Mouse (Mus musculus) liver, adult 2 months (tissue): ENCODE results near the gene Rpl27a. TPM values are rescaled to one million over a fixed set of nuclear protein-coding genes. Genes with fewer than 3 reads are reported as not detected.

Experiments used
- DNase-seq: peaks from one replicate; pipeline ENCODE4 v3.0.0-alpha.2; 2011; ENCODE audit warnings: low read depth, low spot score; ENCODE audit errors: extremely low read depth
- H3K27ac ChIP-seq: fragments of 200-500 bp; replicated peaks from 2 replicates; pipeline ENCODE4 v1.5.1; 2012; ENCODE audit warnings: low read depth, mild to moderate bottlenecking, control low read depth, inconsistent platforms, low read length; ENCODE audit not compliant: insufficient read depth
- H3K27me3 ChIP-seq: fragments of 200-500 bp; 2 replicates; pipeline ENCODE4 v1.6.1; 2012; ENCODE audit warnings: mild to moderate bottlenecking, moderate library complexity, low read length, inconsistent platforms; ENCODE audit not compliant: control insufficient read depth, insufficient read depth
- H3K36me3 ChIP-seq: fragments of 200-500 bp; 2 replicates; pipeline ENCODE4 v1.6.1; 2012; ENCODE audit warnings: low read length, inconsistent platforms; ENCODE audit not compliant: control insufficient read depth, insufficient read depth
- H3K4me1 ChIP-seq: fragments of 200-500 bp; 2 replicates; pipeline ENCODE4 v1.6.1; 2011; ENCODE audit warnings: low read length; ENCODE audit not compliant: control insufficient read depth, insufficient read depth
- H3K4me3 ChIP-seq: fragments of 200-500 bp; 2 replicates; pipeline ENCODE4 v1.5.1; 2011; ENCODE audit warnings: low read depth, mild to moderate bottlenecking, control low read depth, low read length, moderate library complexity; ENCODE audit not compliant: insufficient read depth
- H3K79me2 ChIP-seq: fragments of 200-500 bp; 2 replicates; pipeline ENCODE4 v1.6.1; 2012; ENCODE audit warnings: inconsistent platforms, mild to moderate bottlenecking, low read length, moderate library complexity; ENCODE audit not compliant: control insufficient read depth, insufficient read depth
- H3K9ac ChIP-seq: fragments of 200-500 bp; 2 replicates; pipeline ENCODE4 v1.6.1; 2012; ENCODE audit warnings: low read depth, mild to moderate bottlenecking, control low read depth, inconsistent platforms, low read length
- CTCF ChIP-seq: fragments of 200-500 bp; IDR thresholded peaks from 2 replicates; pipeline ENCODE4 v1.5.1; 2011; ENCODE audit warnings: low read depth, low read length, control low read depth
- POLR2A ChIP-seq: fragments of 200-500 bp; IDR thresholded peaks from 2 replicates; pipeline ENCODE4 v1.6.1; 2011; ENCODE audit warnings: low read length, control low read depth; ENCODE audit not compliant: insufficient read depth; ENCODE audit errors: extremely low read depth
- WGBS: fragments of 180-500 bp; shearing (Covaris S2); methylation state at CpG from one replicate; pipeline ENCODE4 v1.1.7; 2018; 5-methylcytosine and 5-hydroxymethylcytosine counted together
- polyA plus RNA-seq: library from polyadenylated mRNA; depleted of rRNA; stranded (reverse); fragments of >200 nt; gene quantifications from 2 replicates; pipeline ENCODE4 v1.2.3, GENCODE M21; 2012
- total RNA-seq: library from RNA; depleted of rRNA; stranded (reverse); fragments of >200 nt; gene quantifications from 2 replicates; pipeline ENCODE4 v1.2.3, GENCODE M21; 2014

Gene Rpl27a
- total and polyA plus RNA-seq, 2 experiments: 255 to 318 TPM

- DNase-seq: no peak
- Histone ChIP-seq H3K4me1 (no peaks in the 10 kb centered on the region), H3K36me3 (no peaks in the 10 kb centered on the region), H3K4me3 (no peak overlapping the region), H3K27ac (no peak overlapping the region), H3K9ac (no peak overlapping the region), H3K79me2 (no peaks in the 10 kb centered on the region), H3K27me3 (no peaks in the 10 kb centered on the region)
- 94% methylated on average over 3 of the region's 3 CpGs for WGBS
- TF ChIP-seq CTCF (no peak), POLR2A (no peak)
Measured at GRCm38 (mm10) chr7:109511838-109512237, 7.1 kb upstream of the Rpl27a start.

DNA sequence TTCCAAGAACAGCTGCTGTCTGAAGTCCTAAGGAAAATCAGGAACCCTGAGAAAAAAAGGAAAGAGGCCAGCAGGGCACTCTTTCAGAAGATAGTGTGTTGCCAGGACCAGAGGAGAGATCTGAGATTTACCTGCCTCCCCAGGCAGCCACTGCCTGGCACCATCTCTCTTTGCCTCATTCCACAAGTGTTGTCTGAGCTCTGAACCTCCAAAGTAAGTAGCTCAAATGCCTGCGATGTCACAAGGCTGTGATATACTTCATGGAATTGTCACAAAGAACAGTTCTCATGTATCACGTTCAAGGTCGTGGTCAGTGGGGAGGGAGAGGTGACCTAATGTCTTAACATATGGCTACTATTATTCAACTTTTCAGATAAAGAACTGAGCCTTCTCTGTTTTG, 2.4 kb upstream of the Rpl27a start:
- 88% methylated on average over 3 of the region's 3 CpGs for WGBS
- DNase-seq: no peak
- Histone ChIP-seq H3K79me2 (peaks cover 10% of the 10 kb centered on the region; the same call in 1 of the 2 replicates), H3K36me3 (peaks cover 10% of the 10 kb centered on the region), H3K9ac (no peak overlapping the region), H3K27ac (no peak overlapping the region), H3K4me3 (no peak overlapping the region), H3K27me3 (no peaks in the 10 kb centered on the region), H3K4me1 (peaks cover 12% of the 10 kb centered on the region)
- TF ChIP-seq POLR2A (no peak), CTCF (no peak)

DNA sequence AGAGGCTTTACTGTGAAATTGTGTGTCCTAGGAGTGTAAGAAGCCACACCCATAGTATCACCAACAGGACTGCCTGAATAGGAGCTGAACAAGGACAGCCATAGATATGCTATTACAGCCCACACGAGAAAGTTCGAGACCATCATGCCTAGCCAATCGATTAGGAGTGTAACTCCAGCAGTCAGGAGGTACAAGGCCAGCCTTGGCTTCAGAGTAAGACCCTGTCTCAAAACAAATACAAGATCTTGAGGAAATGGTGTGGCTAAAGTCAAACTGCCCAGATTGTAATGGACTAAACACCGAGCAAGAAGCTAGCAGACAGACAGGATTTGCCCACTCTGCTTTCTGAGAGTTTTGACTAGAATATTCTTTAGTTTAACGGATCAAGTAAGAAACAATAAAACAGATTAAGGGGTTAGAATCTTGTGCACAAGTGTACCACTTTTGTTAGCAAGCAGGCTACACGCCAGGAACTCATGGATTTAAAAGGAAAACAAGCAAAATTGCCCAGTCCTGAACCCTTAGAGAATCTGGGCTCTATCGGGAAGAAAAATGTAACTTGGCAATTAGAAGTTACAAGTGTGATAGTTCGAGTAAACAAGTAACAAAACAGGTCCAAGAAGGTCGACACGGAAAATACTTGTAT, 788 bp upstream of the Rpl27a start:
- Histone ChIP-seq H3K27me3 (no peaks in the 10 kb centered on the region), H3K4me1 (peaks cover 14% of the 10 kb centered on the region), H3K4me3 (peak overlapping the region; percentile 51), H3K36me3 (peaks cover 27% of the 10 kb centered on the region), H3K9ac (peak overlapping the region; percentile 44), H3K79me2 (peaks cover 10% of the 10 kb centered on the region; the same call in 1 of the 2 replicates), H3K27ac (peak overlapping the region; percentile 67)
- peak; percentile 33 for DNase-seq
- no peak for TF ChIP-seq CTCF
- TF ChIP-seq POLR2A: no peak
- WGBS: 10% methylated on average over 10 of the region's 10 CpGs

DNA sequence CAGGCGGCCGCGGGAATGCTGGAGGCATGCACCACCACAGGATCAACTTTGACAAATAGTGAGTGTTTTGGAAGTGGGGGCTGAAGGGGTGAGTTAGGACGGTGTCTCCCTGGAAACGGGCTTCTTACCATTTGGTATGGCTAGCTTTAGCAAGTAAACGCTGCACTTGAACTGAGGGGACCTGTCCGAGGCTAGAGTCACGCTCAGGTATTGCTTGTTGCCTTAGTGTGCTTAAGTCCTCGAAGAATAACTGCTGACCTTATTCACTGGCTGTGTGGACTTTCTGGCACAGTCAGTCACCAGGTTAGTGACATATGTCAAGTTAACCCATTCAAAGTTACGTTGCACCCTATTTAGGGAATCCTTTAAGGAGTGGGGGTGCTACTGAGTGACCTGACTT, 989 bp downstream of the Rpl27a start:
- peak overlapping the region; percentile 97 for H3K9ac ChIP-seq
- WGBS: 1% methylated on average over 10 of the region's 10 CpGs
- H3K27ac ChIP-seq: peak overlapping the region; percentile 90
- no peak for TF ChIP-seq POLR2A
- TF ChIP-seq CTCF: no peak
- peak; percentile 39 for DNase-seq
- H3K36me3 ChIP-seq: peaks cover 41% of the 10 kb centered on the region
- H3K79me2 ChIP-seq: peaks cover 10% of the 10 kb centered on the region; the same call in 1 of the 2 replicates
- H3K27me3 ChIP-seq: no peaks in the 10 kb centered on the region
- peak overlapping the region; percentile 93 for H3K4me3 ChIP-seq
- peaks cover 20% of the 10 kb centered on the region for H3K4me1 ChIP-seq

DNA sequence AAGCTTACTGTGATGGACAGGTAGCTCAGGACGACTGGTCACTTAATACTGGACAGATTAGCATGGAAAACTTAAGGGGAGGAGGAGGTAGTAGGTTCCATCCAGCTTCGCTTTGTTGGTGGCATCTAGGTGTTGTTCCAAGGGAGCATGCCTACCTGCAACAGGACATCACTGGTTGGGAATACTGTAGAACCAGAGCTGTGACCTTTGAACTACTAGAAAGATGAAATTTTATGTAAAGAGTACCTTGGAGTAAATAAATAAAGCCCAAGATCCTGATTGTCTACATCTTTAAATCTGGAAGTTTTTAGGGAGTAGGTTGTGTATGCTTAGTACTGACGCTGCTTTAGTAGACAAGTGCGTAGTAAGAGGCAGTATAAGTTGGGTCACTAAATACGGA, 3.1 kb downstream of the Rpl27a start:
- no peak for TF ChIP-seq CTCF
- no peak for TF ChIP-seq POLR2A
- no peaks in the 10 kb centered on the region for H3K27me3 ChIP-seq
- H3K79me2 ChIP-seq: peaks cover 10% of the 10 kb centered on the region; the same call in 1 of the 2 replicates
- H3K27ac ChIP-seq: no peak overlapping the region
- no peak for DNase-seq
- peaks cover 36% of the 10 kb centered on the region for H3K4me1 ChIP-seq
- no peak overlapping the region for H3K9ac ChIP-seq
- no peak overlapping the region for H3K4me3 ChIP-seq
- WGBS: 81% methylated on average over 5 of the region's 5 CpGs
- peaks cover 47% of the 10 kb centered on the region for H3K36me3 ChIP-seq

DNA sequence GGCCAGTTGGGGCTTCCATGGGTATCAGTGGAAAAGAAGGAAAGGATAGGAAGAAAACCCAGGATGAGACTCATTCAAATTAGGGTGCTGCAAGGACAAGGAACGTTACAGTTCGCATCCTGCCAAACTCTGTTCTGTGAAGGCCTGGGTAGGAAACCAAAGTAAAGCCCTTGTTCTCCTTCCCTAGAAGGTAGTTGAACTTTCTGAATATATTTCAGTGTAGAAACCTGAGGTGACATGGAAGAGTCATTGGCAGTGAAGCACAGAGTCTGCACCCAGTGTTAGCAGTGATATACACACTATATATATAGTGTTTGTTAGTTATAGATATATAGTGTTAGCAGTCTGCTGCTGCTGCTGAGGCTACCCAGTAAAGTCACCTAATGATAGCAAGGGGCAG, 4.4 kb downstream of the Rpl27a start:
- H3K4me1 ChIP-seq: peaks cover 31% of the 10 kb centered on the region
- H3K4me3 ChIP-seq: no peak overlapping the region
- no peak overlapping the region for H3K9ac ChIP-seq
- peaks cover 10% of the 10 kb centered on the region; the same call in 1 of the 2 replicates for H3K79me2 ChIP-seq
- peaks cover 49% of the 10 kb centered on the region for H3K36me3 ChIP-seq
- H3K27me3 ChIP-seq: no peaks in the 10 kb centered on the region
- TF ChIP-seq POLR2A: no peak
- TF ChIP-seq CTCF: no peak
- H3K27ac ChIP-seq: no peak overlapping the region
- no peak for DNase-seq
- 64% methylated on average over 2 of the region's 2 CpGs for WGBS
